Mouse (Mus musculus): Measurements from ENCODE around the gene Gpr35.

- TF ChIP-seq CTCF (IDR thresholded peaks at IDR 0.05; ENCODE audit: control insufficient read depth, insufficient read depth, insufficient replicate concordance, low read depth, low read length) (peak; percentile 27; the same call in 1 of the 2 replicates), POLR2A (IDR thresholded peaks at IDR 0.05; ENCODE audit: control insufficient read depth, low read depth, low read length) (no peak; the same call in 1 of the 2 replicates)
Observed at GRCm38 (mm10) chr1:92910239-92910885, 40.3 kb upstream of the Gpr35 start, which contains the start of gene Rnpepl1.

Data from testis, adult 2 months (tissue).